Mouse (Mus musculus): ENCODE data around the gene Eif2ak4.

The Eif2ak4 gene

DNA sequence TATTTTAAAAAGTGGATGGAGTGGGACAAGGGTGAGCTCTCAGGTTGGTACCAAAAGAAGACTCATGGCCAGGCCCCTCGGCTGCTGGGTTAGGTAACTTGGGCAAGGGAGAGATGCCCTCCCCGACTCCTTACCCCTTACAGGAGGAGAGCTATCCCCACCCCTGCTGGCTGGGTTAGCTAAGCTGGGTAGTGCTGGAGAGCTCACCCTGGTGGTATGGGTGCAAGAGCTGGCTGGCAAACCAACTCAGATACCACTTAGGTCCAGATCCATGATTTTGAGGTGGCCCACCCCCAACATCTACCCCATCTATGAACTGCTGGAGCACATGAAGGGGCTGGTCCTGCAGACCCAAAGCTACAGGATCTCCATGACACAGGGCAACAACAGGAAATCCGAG, 136.4 kb downstream of the Eif2ak4 start:
- in situ Hi-C loops (cut with MboI; ENCODE audit: low pct_unique_long_range_greater_than_20kb in 1 of 2, low sequenced_read_pairs in 2 of 2, unreplicated experiment in 1 of 2): no loop called here

Data from mouse embryonic stem cell (cell line).